Comparison of ENCODE assay signal across 15 mouse cellular contexts in genomic region chr7:17038018-17038695, GRCm38 (mm10). TPM values are rescaled to one million over a fixed set of nuclear protein-coding genes. Genes with fewer than 3 reads are reported as not detected.
A peak's percentile ranks its signal among the peaks of the same experiment; 100 is the strongest.
DNase-seq lines count a peak whose midpoint lies in the region; ATAC-seq lines count a peak whose summit lies in the region.
"Had no signal": no experiment of that assay in that cellular context is flagged by ENCODE, and none has a peak within 500 bp of the region (broad histone marks: within the 10 kb centered on the region; RNA-seq: fewer than 3 reads in every experiment).

No protein-coding gene starts in this region.

- no peaks in the 10 kb centered on the region for H3K36me3 ChIP-seq in forebrain, embryonic 11.5 days (ENCODE audit: control insufficient read depth, insufficient read depth, low read length)
- peaks cover 6% of the 10 kb centered on the region for H3K36me3 ChIP-seq in forebrain, embryonic 14.5 days (ENCODE audit: control insufficient read depth, insufficient read depth, low read length)
- peaks cover 23% of the 10 kb centered on the region for H3K36me3 ChIP-seq in forebrain, embryonic 12.5 days (replicated peaks)
- H3K36me3 ChIP-seq in hindbrain, embryonic 15.5 days = no peaks in the 10 kb centered on the region
- H3K36me3 ChIP-seq in midbrain, embryonic 16.5 days (ENCODE audit: control insufficient read depth, insufficient read depth, low read length) = no peaks in the 10 kb centered on the region

- H3K4me2 ChIP-seq in forebrain, embryonic 11.5 days (ENCODE audit: low read depth, low read length, severe bottlenecking) = no peak overlapping the region
- H3K4me2 ChIP-seq in forebrain, embryonic 14.5 days (ENCODE audit: low read length) = no peak overlapping the region
- H3K4me2 ChIP-seq in forebrain, embryonic 12.5 days = no peak overlapping the region
- no peak overlapping the region for H3K4me2 ChIP-seq in hindbrain, embryonic 15.5 days
- no peak overlapping the region for H3K4me2 ChIP-seq in midbrain, embryonic 16.5 days (ENCODE audit: low read length)
- H3K4me2 ChIP-seq: liver, embryonic 13.5 days had no signal

- no peak overlapping the region for H3K9ac ChIP-seq in forebrain, embryonic 11.5 days (ENCODE audit: low read length)
- no peak overlapping the region for H3K9ac ChIP-seq in forebrain, embryonic 14.5 days (ENCODE audit: low read length)
- H3K9ac ChIP-seq in forebrain, embryonic 12.5 days = no peak overlapping the region
- no peak overlapping the region for H3K9ac ChIP-seq in hindbrain, embryonic 15.5 days
- no peak overlapping the region for H3K9ac ChIP-seq in midbrain, embryonic 16.5 days (ENCODE audit: low read depth, low read length)
- H3K9ac ChIP-seq: liver, embryonic 13.5 days had no signal

- H3K27ac ChIP-seq in forebrain, embryonic 11.5 days (ENCODE audit: low read depth, low read length) = no peak overlapping the region
- H3K27ac ChIP-seq in forebrain, embryonic 14.5 days (ENCODE audit: low read depth, low read length) = no peak overlapping the region
- H3K27ac ChIP-seq in forebrain, embryonic 12.5 days = no peak overlapping the region
- H3K27ac ChIP-seq in hindbrain, embryonic 15.5 days (replicated peaks) = 0 out of 2 replicates have a peak overlapping the region, but pooled peaks have one; percentile 30
- no peak overlapping the region for H3K27ac ChIP-seq in midbrain, embryonic 16.5 days (ENCODE audit: low read length)
- H3K27ac ChIP-seq: liver, embryonic 13.5 days had no signal

- no peaks in the 10 kb centered on the region for H3K4me1 ChIP-seq in forebrain, embryonic 11.5 days (replicated peaks; ENCODE audit: control insufficient read depth, insufficient read depth, low read length)
- H3K4me1 ChIP-seq in forebrain, embryonic 14.5 days (ENCODE audit: control insufficient read depth, insufficient read depth, low read length) = no peaks in the 10 kb centered on the region
- peaks cover 11% of the 10 kb centered on the region; the same call in 1 of the 2 replicates for H3K4me1 ChIP-seq in forebrain, embryonic 12.5 days
- H3K4me1 ChIP-seq in hindbrain, embryonic 15.5 days (replicated peaks) = 0 out of 2 replicates have a peak, but pooled peaks cover 8% of the 10 kb centered on the region
- H3K4me1 ChIP-seq in midbrain, embryonic 16.5 days (ENCODE audit: control insufficient read depth, insufficient read depth, low read length) = no peaks in the 10 kb centered on the region
- H3K4me1 ChIP-seq: liver, embryonic 13.5 days had no signal

- DNase-seq in forebrain, embryonic 11.5 days (ENCODE audit: low spot score) = no peak
- DNase-seq in forebrain, embryonic 14.5 days (ENCODE audit: low spot score) = no peak
- DNase-seq in adrenal gland, postnatal 10 days = no peak
- no peak for DNase-seq in kidney, postnatal 36 days
- DNase-seq: adrenal gland, adult 8-10 months; gastrocnemius, postnatal 10 days; kidney, adult 8-10 months; liver, embryonic 13.5 days; thymus, postnatal 14 days had no signal

- no peaks in the 10 kb centered on the region for H3K9me3 ChIP-seq in forebrain, embryonic 11.5 days (ENCODE audit: control insufficient read depth, low read length)
- no peaks in the 10 kb centered on the region for H3K9me3 ChIP-seq in forebrain, embryonic 14.5 days (replicated peaks; ENCODE audit: control insufficient read depth, low read length)
- no peaks in the 10 kb centered on the region for H3K9me3 ChIP-seq in forebrain, embryonic 12.5 days
- H3K9me3 ChIP-seq in hindbrain, embryonic 15.5 days = no peaks in the 10 kb centered on the region
- no peaks in the 10 kb centered on the region for H3K9me3 ChIP-seq in midbrain, embryonic 16.5 days (replicated peaks; ENCODE audit: control insufficient read depth, low read length, poor library complexity, severe bottlenecking)
- H3K9me3 ChIP-seq: liver, embryonic 13.5 days had no signal

- no peaks in the 10 kb centered on the region for H3K27me3 ChIP-seq in forebrain, embryonic 11.5 days (ENCODE audit: control insufficient read depth, insufficient read depth, low read length)
- no peaks in the 10 kb centered on the region for H3K27me3 ChIP-seq in forebrain, embryonic 14.5 days (replicated peaks; ENCODE audit: control insufficient read depth, insufficient read depth, low read length)
- H3K27me3 ChIP-seq in forebrain, embryonic 12.5 days = no peaks in the 10 kb centered on the region
- H3K27me3 ChIP-seq in hindbrain, embryonic 15.5 days = no peaks in the 10 kb centered on the region
- H3K27me3 ChIP-seq in midbrain, embryonic 16.5 days (ENCODE audit: control insufficient read depth, insufficient read depth, low read depth, low read length) = no peaks in the 10 kb centered on the region
- H3K27me3 ChIP-seq: liver, embryonic 13.5 days had no signal

- WGBS in forebrain, embryonic 11.5 days = 45% methylated on average over 9 of the region's 9 CpGs
- 49% methylated on average over 9 of the region's 9 CpGs for WGBS in forebrain, embryonic 14.5 days
- 48% methylated on average over 9 of the region's 9 CpGs for WGBS in forebrain, embryonic 12.5 days
- WGBS in hindbrain, embryonic 15.5 days = 29% methylated on average over 9 of the region's 9 CpGs
- 21% methylated on average over 9 of the region's 9 CpGs for WGBS in midbrain, embryonic 16.5 days

- ATAC-seq in forebrain, embryonic 11.5 days (replicated peaks; ENCODE audit: low FRiP score) = peak; percentile 53; the same call in 1 of the 2 replicates
- no peak for ATAC-seq in forebrain, embryonic 14.5 days
- 0 out of 2 replicates have a peak, but pooled peaks have one; percentile 23 for ATAC-seq in forebrain, embryonic 12.5 days (ENCODE audit: low FRiP score)
- ATAC-seq in hindbrain, embryonic 15.5 days (ENCODE audit: low FRiP score, low read depth) = peak; percentile 68; the same call in 1 of the 2 replicates
- ATAC-seq in midbrain, embryonic 16.5 days = peak; percentile 70
- ATAC-seq in megakaryocyte progenitor cell, adult 5-6 weeks (replicated peaks; ENCODE audit: poor library complexity) = no peak
- ATAC-seq: lung, postnatal 0 days had no signal

- H3K4me3 ChIP-seq in forebrain, embryonic 11.5 days (ENCODE audit: low read depth, low read length) = no peak overlapping the region
- H3K4me3 ChIP-seq in forebrain, embryonic 14.5 days (ENCODE audit: low read depth, low read length) = no peak overlapping the region
- H3K4me3 ChIP-seq in forebrain, embryonic 12.5 days (replicated peaks) = no peak overlapping the region
- H3K4me3 ChIP-seq in hindbrain, embryonic 15.5 days = no peak overlapping the region
- H3K4me3 ChIP-seq in midbrain, embryonic 16.5 days (ENCODE audit: low read depth, low read length) = no peak overlapping the region
- H3K4me3 ChIP-seq: liver, embryonic 13.5 days had no signal

RNA-seq across cellular contexts. Expression of gene Ppp5c, which starts 10.4 kb away (rescaled TPM):
- polyA plus RNA-seq in forebrain, embryonic 11.5 days (2014; fragmentation: Nextera tagmentation; extraction: Ambion mirVana) = 123 and 132 TPM in 2 replicates
- polyA plus RNA-seq in forebrain, embryonic 14.5 days (2014; fragmentation: Nextera tagmentation; extraction: Ambion mirVana) = 112 and 115 TPM in 2 replicates
- 107 and 112 TPM in 2 replicates for polyA plus RNA-seq in forebrain, embryonic 12.5 days (2016; fragmentation: Nextera tagmentation; extraction: Ambion mirVana)
- polyA plus RNA-seq in hindbrain, embryonic 15.5 days (2015; fragmentation: Nextera tagmentation; extraction: Ambion mirVana) = 125 and 136 TPM in 2 replicates
- polyA plus RNA-seq in midbrain, embryonic 16.5 days (2015; fragmentation: Nextera tagmentation; extraction: Ambion mirVana) = 118 and 127 TPM in 2 replicates
- total RNA-seq in megakaryocyte progenitor cell, adult 5-6 weeks (2015) = 74.8 and 80.5 TPM in 2 replicates
- 68.3 and 78.9 TPM in 2 replicates for total RNA-seq in megakaryocyte progenitor cell, adult 5-6 weeks (2017)
- 10 to 100 TPM; 81.5 to 90.1 TPM for total RNA-seq in adrenal gland, postnatal 10 days (2021)

RNA-seq across cellular contexts. Expression of gene Hif3a, which starts 24.1 kb away (rescaled TPM):
- 8.6 and 10.4 TPM in 2 replicates for polyA plus RNA-seq in forebrain, embryonic 11.5 days (2014; fragmentation: Nextera tagmentation; extraction: Ambion mirVana)
- 2.8 and 5.7 TPM in 2 replicates for polyA plus RNA-seq in forebrain, embryonic 14.5 days (2014; fragmentation: Nextera tagmentation; extraction: Ambion mirVana)
- polyA plus RNA-seq in forebrain, embryonic 12.5 days (2016; fragmentation: Nextera tagmentation; extraction: Ambion mirVana) = 8.7 and 9.9 TPM in 2 replicates
- polyA plus RNA-seq in hindbrain, embryonic 15.5 days (2015; fragmentation: Nextera tagmentation; extraction: Ambion mirVana) = 5.4 and 6.9 TPM in 2 replicates
- 4.0 and 5.7 TPM in 2 replicates for polyA plus RNA-seq in midbrain, embryonic 16.5 days (2015; fragmentation: Nextera tagmentation; extraction: Ambion mirVana)
- total RNA-seq in megakaryocyte progenitor cell, adult 5-6 weeks (2015) = 1.6 and 2.1 TPM in 2 replicates
- total RNA-seq in megakaryocyte progenitor cell, adult 5-6 weeks (2017) = 0.21 and 0.78 TPM in 2 replicates
- 1 to 10 TPM; 4.9 to 6.7 TPM for total RNA-seq in adrenal gland, postnatal 10 days (2021)
- polyA plus RNA-seq: C2C12 had no signal

RNA-seq across cellular contexts. Expression of gene Psg16, which starts 35.7 kb away (rescaled TPM):
- polyA plus RNA-seq in forebrain, embryonic 11.5 days (2014; fragmentation: Nextera tagmentation; extraction: Ambion mirVana) = 0.39 TPM in 1 of 2 replicates, not detected in the other
- 1.6 and 2.1 TPM in 2 replicates for polyA plus RNA-seq in forebrain, embryonic 14.5 days (2014; fragmentation: Nextera tagmentation; extraction: Ambion mirVana)
- polyA plus RNA-seq in forebrain, embryonic 12.5 days (2016; fragmentation: Nextera tagmentation; extraction: Ambion mirVana) = 0.26 and 0.27 TPM in 2 replicates
- polyA plus RNA-seq in hindbrain, embryonic 15.5 days (2015; fragmentation: Nextera tagmentation; extraction: Ambion mirVana) = 4.2 and 4.7 TPM in 2 replicates
- 5.7 and 7.2 TPM in 2 replicates for polyA plus RNA-seq in midbrain, embryonic 16.5 days (2015; fragmentation: Nextera tagmentation; extraction: Ambion mirVana)
- 0.02 TPM in 1 of 2 replicates, not detected in the other for total RNA-seq in megakaryocyte progenitor cell, adult 5-6 weeks (2015)
- 0.25 TPM in 1 of 2 replicates, not detected in the other for total RNA-seq in megakaryocyte progenitor cell, adult 5-6 weeks (2017)
- total RNA-seq in adrenal gland, postnatal 10 days (2021) = under 1 TPM; 0.30 to 0.42 TPM
- polyA plus RNA-seq: C2C12 had no signal

RNA-seq across cellular contexts. Expression of gene Ccdc8, which starts 45.6 kb away (rescaled TPM):
- 19.0 and 19.5 TPM in 2 replicates for polyA plus RNA-seq in forebrain, embryonic 11.5 days (2014; fragmentation: Nextera tagmentation; extraction: Ambion mirVana)
- 3.4 and 3.7 TPM in 2 replicates for polyA plus RNA-seq in forebrain, embryonic 14.5 days (2014; fragmentation: Nextera tagmentation; extraction: Ambion mirVana)
- 9.1 and 11.5 TPM in 2 replicates for polyA plus RNA-seq in forebrain, embryonic 12.5 days (2016; fragmentation: Nextera tagmentation; extraction: Ambion mirVana)
- 7.4 and 7.7 TPM in 2 replicates for polyA plus RNA-seq in hindbrain, embryonic 15.5 days (2015; fragmentation: Nextera tagmentation; extraction: Ambion mirVana)
- polyA plus RNA-seq in midbrain, embryonic 16.5 days (2015; fragmentation: Nextera tagmentation; extraction: Ambion mirVana) = 6.4 and 6.9 TPM in 2 replicates
- total RNA-seq in megakaryocyte progenitor cell, adult 5-6 weeks (2015) = 1.1 and 1.3 TPM in 2 replicates
- 3.8 and 6.0 TPM in 2 replicates for total RNA-seq in megakaryocyte progenitor cell, adult 5-6 weeks (2017)
- 10 to 100 TPM; 16.2 to 21.2 TPM for total RNA-seq in adrenal gland, postnatal 10 days (2021)

RNA-seq across cellular contexts. Expression of gene Gm42372, which starts 55.3 kb away (rescaled TPM):
- polyA plus RNA-seq in forebrain, embryonic 11.5 days (2014; fragmentation: Nextera tagmentation; extraction: Ambion mirVana) = 1.4 and 1.8 TPM in 2 replicates
- 3.8 and 3.9 TPM in 2 replicates for polyA plus RNA-seq in forebrain, embryonic 14.5 days (2014; fragmentation: Nextera tagmentation; extraction: Ambion mirVana)
- polyA plus RNA-seq in forebrain, embryonic 12.5 days (2016; fragmentation: Nextera tagmentation; extraction: Ambion mirVana) = 1.6 and 1.7 TPM in 2 replicates
- polyA plus RNA-seq in hindbrain, embryonic 15.5 days (2015; fragmentation: Nextera tagmentation; extraction: Ambion mirVana) = 5.9 and 6.0 TPM in 2 replicates
- polyA plus RNA-seq in midbrain, embryonic 16.5 days (2015; fragmentation: Nextera tagmentation; extraction: Ambion mirVana) = 7.2 and 7.3 TPM in 2 replicates
- total RNA-seq in megakaryocyte progenitor cell, adult 5-6 weeks (2015) = 0.67 TPM in 1 of 2 replicates, not detected in the other
- total RNA-seq in megakaryocyte progenitor cell, adult 5-6 weeks (2017) = 0.20 TPM in 1 of 2 replicates, not detected in the other
- 1 to 10 TPM; 1.3 to 1.8 TPM for total RNA-seq in adrenal gland, postnatal 10 days (2021)
- polyA plus RNA-seq: C2C12 had no signal

Comparison
In these comparisons a context has a peak if more than half of its experiments do, and no peak if none do; other contexts are left out.
1. ATAC-seq: peak in forebrain, embryonic 11.5 days (single experiment), forebrain, embryonic 12.5 days (single experiment), hindbrain, embryonic 15.5 days (single experiment) and midbrain, embryonic 16.5 days (single experiment); none in forebrain, embryonic 14.5 days (single experiment) and megakaryocyte progenitor cell, adult 5-6 weeks (single experiment).